Mouse (Mus musculus) heart, postnatal 0 days (tissue): ENCODE results near the gene Glb1l. TPM values are rescaled to one million over a fixed set of nuclear protein-coding genes. Genes with fewer than 3 reads are reported as not detected.

Experiments used
- ATAC-seq: fragments of 200-750 bp; cut with Nextera tagmentation; 2 replicates; pipeline ENCODE4 v1.8.0; 2017; ENCODE audit warnings: low read depth, moderate number of reproducible peaks, moderate library complexity; ENCODE audit not compliant: insufficient read depth
- DNase-seq: peaks from one replicate; pipeline ENCODE4 v3.0.0-alpha.2; 2016; ENCODE audit warnings: low spot score
- H3K27ac ChIP-seq: fragments of 300-500 bp; sonication (generic); 2 replicates; pipeline ENCODE4 v1.5.1; 2014; ENCODE audit warnings: low read depth, mild to moderate bottlenecking
- H3K27me3 ChIP-seq: fragments of 300-500 bp; sonication (generic); 2 replicates; pipeline ENCODE4 v1.6.1; 2014; ENCODE audit warnings: low read length, mixed read lengths; ENCODE audit not compliant: control insufficient read depth, insufficient read depth
- H3K36me3 ChIP-seq: fragments of 300-500 bp; sonication (generic); replicated peaks from 2 replicates; pipeline ENCODE4 v1.6.1; 2014; ENCODE audit warnings: low read length, mixed read lengths; ENCODE audit not compliant: control insufficient read depth, insufficient read depth
- H3K4me1 ChIP-seq: fragments of 300-500 bp; sonication (generic); 2 replicates; pipeline ENCODE4 v1.6.1; 2014; ENCODE audit warnings: antibody characterized with exemption; ENCODE audit not compliant: control insufficient read depth, insufficient read depth
- H3K4me2 ChIP-seq: fragments of 300-500 bp; sonication (generic); 2 replicates; pipeline ENCODE4 v1.6.1; 2014; ENCODE audit warnings: low read depth, mild to moderate bottlenecking, low read length, moderate library complexity
- H3K4me3 ChIP-seq: fragments of 300-500 bp; sonication (generic); 2 replicates; pipeline ENCODE4 v1.5.1; 2014; ENCODE audit warnings: low read depth, low read length
- H3K9ac ChIP-seq: fragments of 300-500 bp; sonication (generic); replicated peaks from 2 replicates; pipeline ENCODE4 v1.6.1; 2014; ENCODE audit warnings: low read depth, low read length, mixed read lengths
- H3K9me3 ChIP-seq: fragments of 300-500 bp; sonication (generic); replicated peaks from 2 replicates; pipeline ENCODE4 v1.6.1; 2016; ENCODE audit warnings: low read length; ENCODE audit not compliant: control insufficient read depth
- CTCF ChIP-seq: IDR thresholded peaks from 2 replicates; pipeline ENCODE4 v1.5.1; 2016; ENCODE audit warnings: antibody characterized with exemption, control low read depth, low read depth
- EP300 ChIP-seq: IDR thresholded peaks from 2 replicates; pipeline ENCODE4 v1.6.1; 2016; ENCODE audit warnings: antibody characterized with exemption, low read depth
- WGBS: fragments of 180-500 bp; shearing (Covaris S2); extraction: QIAGEN DNeasy Blood & Tissue Kit; methylation state at CpG from one replicate; pipeline ENCODE4 v1.1.7; 2014; 5-methylcytosine and 5-hydroxymethylcytosine counted together
- polyA plus RNA-seq: library from polyadenylated mRNA; unstranded; fragments of >200 nt; fragmentation: Nextera tagmentation; extraction: Ambion mirVana; gene quantifications from 2 replicates; pipeline ENCODE4 v1.2.1, GENCODE M21; 2015
- total RNA-seq: library from RNA; depleted of rRNA; stranded (reverse); fragments of >200 nt; gene quantifications from 2 replicates; pipeline ENCODE4 v1.2.3, GENCODE M21; 2014; ENCODE audit warnings: low replicate concordance

The Glb1l gene
- total and polyA plus RNA-seq, 2 experiments from 2014 or later = 3.6 to 9.8 TPM

GRCm38 (mm10) chr1:75252308-75252707 is 41.7 kb upstream of the Glb1l start:
- Histone ChIP-seq H3K4me1 (peaks cover 14% of the 10 kb centered on the region), H3K4me3 (no peak overlapping the region), H3K9me3 (no peaks in the 10 kb centered on the region), H3K36me3 (no peaks in the 10 kb centered on the region), H3K9ac (no peak overlapping the region), H3K27me3 (no peaks in the 10 kb centered on the region), H3K27ac (no peak overlapping the region), H3K4me2 (no peak overlapping the region)
- DNase-seq (no peak), ATAC-seq (no peak)
- 62% methylated on average over 13 of the region's 13 CpGs for whole genome bisulfite sequencing
- TF ChIP-seq EP300 = no peak
- TF ChIP-seq CTCF = no peak

GRCm38 (mm10) chr1:75251112-75251970 is 40.7 kb upstream of the Glb1l start:
- Histone ChIP-seq H3K4me1 (peaks cover 23% of the 10 kb centered on the region), H3K9me3 (no peaks in the 10 kb centered on the region), H3K9ac (no peak overlapping the region), H3K27ac (no peak overlapping the region), H3K27me3 (no peaks in the 10 kb centered on the region), H3K4me2 (peak overlapping the region; percentile 53), H3K4me3 (peak overlapping the region; percentile 25), H3K36me3 (no peaks in the 10 kb centered on the region)
- peak; percentile 31 for ATAC-seq
- peak; percentile 58 for DNase-seq
- TF ChIP-seq EP300 (no peak), CTCF (peak; percentile 71)
- 7% methylated on average over 21 of the region's 22 CpGs for WGBS

- no peaks in the 10 kb centered on the region for H3K27me3 ChIP-seq
- TF ChIP-seq CTCF = no peak
- TF ChIP-seq EP300 = no peak
- H3K9me3 ChIP-seq = no peaks in the 10 kb centered on the region
- 76% methylated on average over 3 of the region's 3 CpGs for WGBS
- ATAC-seq (no peak), DNase-seq (no peak)
- no peak overlapping the region for H3K4me2 ChIP-seq
- no peak overlapping the region for H3K9ac ChIP-seq
- H3K4me3 ChIP-seq = no peak overlapping the region
- H3K4me1 ChIP-seq = peaks cover 26% of the 10 kb centered on the region
- no peaks in the 10 kb centered on the region for H3K36me3 ChIP-seq
- H3K27ac ChIP-seq = no peak overlapping the region
Measured at GRCm38 (mm10) chr1:75250498-75250897, 39.9 kb upstream of the Glb1l start.

GRCm38 (mm10) chr1:75248041-75248772 is 37.6 kb upstream of the Glb1l start:
- TF ChIP-seq CTCF = no peak
- TF ChIP-seq EP300 = no peak
- Histone ChIP-seq H3K27ac (peak overlapping the region; percentile 95), H3K27me3 (no peaks in the 10 kb centered on the region), H3K36me3 (peaks cover 13% of the 10 kb centered on the region), H3K9me3 (no peaks in the 10 kb centered on the region), H3K4me3 (no peak overlapping the region), H3K9ac (peak overlapping the region; percentile 28; the same call in 1 of the 2 replicates), H3K4me1 (peaks cover 26% of the 10 kb centered on the region), H3K4me2 (no peak overlapping the region)
- DNase-seq (peak; percentile 84), ATAC-seq (peak; percentile 87)
- WGBS = 18% methylated on average over 9 of the region's 9 CpGs

- Histone ChIP-seq H3K9ac (peak overlapping the region; percentile 2), H3K36me3 (peaks cover 17% of the 10 kb centered on the region), H3K4me1 (peaks cover 26% of the 10 kb centered on the region), H3K9me3 (no peaks in the 10 kb centered on the region), H3K4me3 (no peak overlapping the region), H3K27me3 (no peaks in the 10 kb centered on the region), H3K4me2 (no peak overlapping the region), H3K27ac (peak overlapping the region; percentile 95)
- ATAC-seq (no peak), DNase-seq (no peak)
- TF ChIP-seq CTCF (no peak), EP300 (no peak)
- WGBS = 84% methylated on average over 16 of the region's 16 CpGs
Measured at GRCm38 (mm10) chr1:75247071-75247930, 36.7 kb upstream of the Glb1l start.
